Mouse (Mus musculus) C2C12 (cell line): ENCODE data around the gene Cerk.

Experiments
- CEBPB ChIP-seq: IDR thresholded peaks from one replicate; pipeline ENCODE4 v1.6.1; 2011; ENCODE audit warnings: low read depth, mild to moderate bottlenecking, control low read depth, moderate library complexity
- CTCF ChIP-seq: IDR thresholded peaks from one replicate; pipeline ENCODE4 v1.5.1; 2011; ENCODE audit not compliant: control insufficient read depth, insufficient read depth, insufficient read length
- MAX ChIP-seq: IDR thresholded peaks from one replicate; pipeline ENCODE4 v1.6.1; 2011; ENCODE audit warnings: mild to moderate bottlenecking, control low read depth
- MYOD1 ChIP-seq: IDR thresholded peaks from one replicate; pipeline ENCODE4 v1.6.1; 2011; ENCODE audit warnings: low read depth; ENCODE audit not compliant: control insufficient read depth, insufficient read length
- MYOG ChIP-seq: IDR thresholded peaks from one replicate; pipeline ENCODE4 v1.6.1; 2011; ENCODE audit not compliant: control insufficient read depth, insufficient read length; ENCODE audit errors: extremely low read depth
- USF1 ChIP-seq: IDR thresholded peaks from one replicate; pipeline ENCODE4 v1.6.1; 2011; ENCODE audit warnings: low read depth, mild to moderate bottlenecking, control low read depth, moderate library complexity

DNA sequence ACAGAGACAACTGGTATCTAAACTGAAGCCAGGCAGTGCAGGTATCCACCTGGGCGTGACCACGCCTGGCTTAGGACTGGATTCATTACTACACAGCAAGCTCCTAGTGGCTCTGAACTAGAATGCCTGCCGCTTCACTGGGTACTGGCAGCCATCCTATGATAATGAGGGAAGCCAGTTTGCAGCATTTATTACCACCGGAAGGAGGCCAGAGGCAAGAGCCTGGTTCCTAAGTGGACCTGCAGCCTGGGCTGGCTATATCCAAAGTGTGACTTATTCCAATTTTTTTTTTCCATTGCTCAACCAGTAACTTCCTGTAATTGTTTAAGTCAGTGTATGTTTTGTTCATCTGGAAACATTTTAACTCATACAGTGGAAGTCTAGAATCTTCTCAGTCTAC lies 20.4 kb upstream of the Cerk start:
- TF ChIP-seq USF1, result no peak
- no peak for TF ChIP-seq CTCF
- TF ChIP-seq CEBPB, result no peak
- TF ChIP-seq MYOG, result no peak
- no peak for TF ChIP-seq MAX
- TF ChIP-seq MYOD1, result no peak
